Mouse (Mus musculus): ENCODE results near the gene Nos1. TPM values are rescaled to one million over a fixed set of nuclear protein-coding genes. Genes with fewer than 3 reads are reported as not detected.

The Nos1 gene
- total RNA-seq, 2 experiments from 2014 or later, result 70.8 to 83.7 TPM

DNA sequence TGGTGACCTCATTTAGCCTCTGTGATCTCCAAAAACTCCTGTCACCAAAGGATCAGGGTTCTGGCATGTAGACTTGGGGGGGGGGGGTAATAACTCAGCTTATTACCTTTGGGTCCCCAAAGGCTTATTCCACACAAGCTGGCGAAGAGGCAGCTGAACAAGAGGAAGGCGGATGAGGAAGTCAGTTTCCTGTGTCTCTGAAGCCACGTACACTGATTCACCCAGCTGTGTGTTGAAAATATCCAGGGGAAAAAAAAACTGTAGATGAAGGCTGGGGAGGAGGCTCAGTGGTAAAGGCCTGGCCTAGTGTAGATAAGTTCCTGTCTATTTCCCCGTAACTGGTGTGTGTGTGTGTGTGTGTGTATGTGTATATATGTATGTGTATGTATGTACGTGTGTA lies 110.7 kb downstream of the Nos1 start:
- DNase-seq (ENCODE audit: low spot score in 2 of 2), result no peak

DNA sequence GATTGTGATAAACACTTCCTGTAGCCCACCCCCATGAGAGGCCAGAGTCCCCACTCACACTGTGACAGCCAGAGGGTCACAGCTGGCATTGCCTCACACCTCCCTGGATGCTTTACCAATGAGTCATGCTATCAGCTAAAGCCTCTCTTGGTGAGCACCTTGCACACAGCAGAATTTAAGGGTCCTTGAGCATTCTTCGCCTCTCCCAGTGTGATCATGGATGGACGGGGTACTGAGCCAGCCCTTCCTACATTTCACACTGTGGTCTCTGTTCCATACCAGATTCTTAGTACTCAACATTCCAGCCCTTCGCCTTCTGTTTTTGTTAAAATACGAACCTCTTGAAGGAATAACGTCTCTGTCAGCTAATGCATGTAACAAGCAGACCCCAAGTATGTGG lies 113.2 kb downstream of the Nos1 start:
- DNase-seq (ENCODE audit: low spot score in 2 of 2), result no peak

DNA sequence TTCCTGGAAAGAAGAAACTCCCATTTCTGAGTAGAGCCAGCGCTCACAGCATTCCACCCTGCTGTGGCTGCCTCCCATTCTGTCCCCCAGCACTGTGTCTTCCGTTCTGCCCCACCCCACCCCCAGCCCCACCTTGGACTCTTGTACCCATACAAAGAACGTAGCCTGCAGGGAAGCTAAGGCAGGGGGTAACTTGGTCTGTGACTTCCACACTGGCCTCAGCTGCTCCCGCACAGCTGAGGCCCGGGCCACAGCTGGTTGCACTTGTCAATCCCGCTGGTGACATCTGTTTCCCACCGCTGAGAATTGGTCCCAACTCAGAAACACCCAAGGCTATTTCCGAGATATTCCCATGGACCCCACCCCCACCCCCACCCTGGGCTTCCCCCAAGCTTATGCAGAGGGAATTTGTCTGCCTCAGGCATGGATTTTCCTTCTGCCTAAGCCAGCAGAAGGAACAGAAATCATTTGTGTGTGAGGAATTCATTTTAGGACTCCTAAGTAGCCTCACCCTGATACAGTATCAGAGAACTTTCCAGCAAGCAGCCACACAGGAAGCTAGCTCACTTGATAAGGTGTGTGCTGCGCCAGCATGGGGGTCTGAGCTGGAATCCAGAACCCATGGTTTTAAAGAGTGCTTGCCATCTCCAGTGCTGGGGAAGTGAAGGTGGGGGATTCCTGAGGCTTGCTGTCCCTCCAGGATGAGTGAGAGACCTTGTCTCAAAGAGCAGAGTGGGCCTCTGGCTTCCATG lies 117.4 kb downstream of the Nos1 start:
- DNase-seq (ENCODE audit: low spot score in 2 of 2), result no peak

- DNase-seq (ENCODE audit: low spot score in 2 of 2), result no peak
Measured at GRCm38 (mm10) chr5:117899361-117899760, 118.5 kb downstream of the Nos1 start.

- DNase-seq (ENCODE audit: low spot score in 2 of 2), result no peak
Measured at GRCm38 (mm10) chr5:117900921-117901705, 120.3 kb downstream of the Nos1 start.

- no peak for DNase-seq (ENCODE audit: low spot score in 2 of 2)
Measured at GRCm38 (mm10) chr5:117903534-117903933, 122.7 kb downstream of the Nos1 start.

GRCm38 (mm10) chr5:117905728-117906127 lies 124.9 kb downstream of the Nos1 start:
- DNase-seq (ENCODE audit: low spot score in 2 of 2), result no peak

GRCm38 (mm10) chr5:117909524-117909923 lies 128.7 kb downstream of the Nos1 start:
- DNase-seq (ENCODE audit: low spot score in 2 of 2), result no peak

DNA sequence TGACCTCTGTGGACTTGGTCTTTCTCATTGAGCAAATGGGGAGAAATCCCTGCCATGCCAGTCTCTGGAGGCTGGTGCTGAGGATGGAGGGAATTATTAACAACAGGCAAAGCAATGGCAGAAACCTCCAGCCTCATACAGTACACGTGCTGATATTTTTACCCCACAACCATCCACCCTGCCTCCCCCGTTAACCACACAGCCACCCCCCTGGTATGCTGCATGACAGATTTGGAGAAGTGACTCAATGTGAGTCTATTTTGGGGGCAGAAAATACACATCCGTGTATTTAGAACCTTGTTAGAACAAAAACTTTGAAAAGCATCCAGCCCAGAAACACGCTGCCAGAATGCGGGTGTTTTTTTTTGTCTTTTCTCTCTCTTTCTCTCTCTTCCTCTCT lies 135.5 kb downstream of the Nos1 start:
- peak; percentile 21 to 63 for DNase-seq (ENCODE audit: low spot score in 2 of 2)

- no peak for DNase-seq (ENCODE audit: low spot score in 2 of 2)
Measured at GRCm38 (mm10) chr5:117916906-117917305, 136.1 kb downstream of the Nos1 start.

- no peak for DNase-seq (ENCODE audit: low spot score in 2 of 2)
Measured at GRCm38 (mm10) chr5:117921786-117922528, 141.1 kb downstream of the Nos1 start.

DNA sequence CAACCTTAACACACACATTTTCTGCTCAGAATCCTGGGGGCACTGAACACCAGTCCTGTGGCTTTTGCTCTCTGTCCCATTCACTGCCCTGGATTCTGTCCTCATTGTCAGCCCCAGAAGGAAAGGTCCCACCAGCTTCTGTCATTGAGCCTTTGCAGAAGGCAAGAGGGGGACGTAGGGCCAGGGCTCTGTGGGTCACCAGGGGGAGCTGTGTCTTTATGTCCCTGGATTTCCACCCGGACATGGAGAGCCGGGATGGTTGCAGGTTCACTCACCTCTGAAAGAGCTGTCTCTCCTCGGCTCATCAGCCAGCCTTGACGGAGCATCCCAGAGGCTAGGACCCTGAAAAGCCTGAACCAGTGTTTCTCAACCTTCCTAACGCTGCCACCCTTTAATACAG lies 142.9 kb downstream of the Nos1 start:
- DNase-seq (ENCODE audit: low spot score in 2 of 2), result no peak

GRCm38 (mm10) chr5:117928553-117928952 lies 147.7 kb downstream of the Nos1 start:
- DNase-seq (ENCODE audit: low spot score in 2 of 2), result no peak

DNA sequence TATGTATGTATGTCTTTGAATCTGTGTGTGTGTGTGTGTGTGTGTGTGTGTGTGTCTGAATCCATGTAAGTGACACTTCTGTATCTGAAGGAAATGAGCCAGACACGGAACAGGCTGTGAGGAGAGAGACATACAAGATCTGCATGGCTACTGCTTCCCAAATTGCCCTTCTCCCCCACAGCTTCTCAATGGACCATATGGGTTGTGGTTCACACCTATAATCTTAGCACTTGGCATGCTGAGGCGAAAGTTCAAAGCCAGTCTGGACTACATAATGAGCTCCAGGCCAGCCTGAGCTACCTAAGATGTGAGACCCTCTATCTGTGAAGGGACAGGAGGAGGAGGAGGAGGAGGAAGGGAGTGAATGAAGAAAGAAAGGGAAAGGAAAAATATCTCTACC lies 151.4 kb downstream of the Nos1 start:
- no peak for DNase-seq (ENCODE audit: low spot score in 2 of 2)

GRCm38 (mm10) chr5:117932862-117933261 lies 152.0 kb downstream of the Nos1 start:
- peak; percentile 80 to 93 for DNase-seq (ENCODE audit: low spot score in 2 of 2)

GRCm38 (mm10) chr5:117936346-117936745 lies 155.5 kb downstream of the Nos1 start:
- no peak for DNase-seq (ENCODE audit: low spot score in 2 of 2)

GRCm38 (mm10) chr5:117937186-117937585 lies 156.4 kb downstream of the Nos1 start:
- no peak for DNase-seq (ENCODE audit: low spot score in 2 of 2)

GRCm38 (mm10) chr5:117938182-117938581 lies 157.3 kb downstream of the Nos1 start:
- DNase-seq (ENCODE audit: low spot score in 2 of 2), result peak in 1 of 2 experiments; percentile 30

DNA sequence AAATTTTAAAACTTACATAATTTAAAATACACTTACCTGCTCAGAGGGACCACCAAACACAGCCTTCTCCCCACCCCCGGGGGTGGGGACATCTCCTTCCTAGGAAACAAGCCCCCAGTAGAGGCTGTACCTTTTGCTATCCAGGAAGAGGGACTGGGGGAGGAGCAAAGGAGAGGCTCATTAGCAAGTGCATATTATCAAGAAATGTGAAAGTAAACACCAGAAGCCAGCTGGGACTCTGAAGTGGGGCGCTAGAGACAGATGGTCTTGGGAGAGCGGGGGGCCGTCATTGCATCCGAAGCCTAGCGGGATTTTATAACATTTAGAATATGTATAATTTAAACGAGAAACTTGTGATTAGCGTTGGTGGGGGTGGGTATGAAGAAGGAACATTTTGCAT lies 158.6 kb downstream of the Nos1 start:
- peak; percentile 56 to 71 for DNase-seq (ENCODE audit: low spot score in 2 of 2)

DNA sequence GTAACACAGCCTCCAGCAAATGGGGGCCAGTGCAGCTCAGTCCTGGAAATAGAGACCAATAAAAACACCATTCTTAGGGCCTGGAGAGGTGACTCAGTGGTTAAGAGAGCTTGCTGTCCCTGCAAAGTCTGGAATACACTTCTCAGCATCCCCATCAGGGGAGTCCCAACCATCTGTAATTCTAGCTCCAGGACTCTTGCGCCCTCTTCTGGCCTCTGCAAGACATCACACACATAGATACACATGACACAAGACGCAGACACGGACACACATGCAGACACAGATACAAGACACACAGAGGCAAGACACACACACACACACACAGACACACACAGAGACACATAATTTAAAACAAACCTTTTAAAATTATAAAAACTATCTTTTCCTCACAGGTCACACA lies 160.7 kb downstream of the Nos1 start:
- DNase-seq (ENCODE audit: low spot score in 2 of 2), result no peak

GRCm38 (mm10) chr5:117946605-117947004 lies 165.8 kb downstream of the Nos1 start:
- peak; percentile 44 to 79 for DNase-seq (ENCODE audit: low spot score in 2 of 2)

- DNase-seq (ENCODE audit: low spot score in 2 of 2), result no peak
Measured at GRCm38 (mm10) chr5:117949393-117949792, 168.6 kb downstream of the Nos1 start.

All from layer of hippocampus, adult 18-20 months (tissue).